Mouse (Mus musculus) ovary, postnatal 10 days (tissue): ENCODE results near the gene Mad2l2.
A peak's percentile ranks its signal among the peaks of the same experiment; 100 is the strongest.

Experiments
- DNase-seq: peaks from one replicate; pipeline ENCODE4 v3.0.0; 2022; ENCODE audit warnings: low spot score

Gene Mad2l2

GRCm38 (mm10) chr4:148130133-148130532, at the start of gene Mad2l2:
Mad2l2 (plus strand) TSS chr4:148130384.
- no peak for DNase-seq

GRCm38 (mm10) chr4:148080597-148080973, 49.6 kb upstream of the Mad2l2 start:
- DNase-seq, result no peak

GRCm38 (mm10) chr4:148081201-148081600, 49.0 kb upstream of the Mad2l2 start:
- no peak for DNase-seq

GRCm38 (mm10) chr4:148082257-148083044, 47.7 kb upstream of the Mad2l2 start:
- DNase-seq, result no peak

- no peak for DNase-seq
These were observed 46.8 kb upstream of the Mad2l2 start for GRCm38 (mm10) chr4:148083176-148083899.

GRCm38 (mm10) chr4:148084261-148084714, 45.9 kb upstream of the Mad2l2 start:
- DNase-seq, result no peak

- DNase-seq, result no peak
These were observed 44.9 kb upstream of the Mad2l2 start for GRCm38 (mm10) chr4:148085131-148085906.

- DNase-seq, result no peak
These were observed 44.3 kb upstream of the Mad2l2 start for GRCm38 (mm10) chr4:148085907-148086305.

- DNase-seq, result no peak
These were observed 42.9 kb upstream of the Mad2l2 start for GRCm38 (mm10) chr4:148087091-148087906.

- DNase-seq, result peak; percentile 94
These were observed 42.2 kb upstream of the Mad2l2 start, which contains the start of gene Agtrap for GRCm38 (mm10) chr4:148087907-148088527. Agtrap (minus strand) TSS chr4:148088031.

- no peak for DNase-seq
These were observed 41.0 kb upstream of the Mad2l2 start for GRCm38 (mm10) chr4:148089166-148089565.

GRCm38 (mm10) chr4:148091181-148091580, 39.0 kb upstream of the Mad2l2 start:
- DNase-seq, result no peak

GRCm38 (mm10) chr4:148092551-148093271, 37.5 kb upstream of the Mad2l2 start:
- DNase-seq, result no peak

- DNase-seq, result no peak
These were observed 36.0 kb upstream of the Mad2l2 start for GRCm38 (mm10) chr4:148094161-148094560.

- no peak for DNase-seq
These were observed 35.1 kb upstream of the Mad2l2 start for GRCm38 (mm10) chr4:148095081-148095480.

GRCm38 (mm10) chr4:148097936-148098335, 32.2 kb upstream of the Mad2l2 start:
- DNase-seq, result no peak

GRCm38 (mm10) chr4:148098666-148099065, 31.5 kb upstream of the Mad2l2 start:
- no peak for DNase-seq

GRCm38 (mm10) chr4:148101801-148102527, 28.2 kb upstream of the Mad2l2 start:
- DNase-seq, result no peak

- DNase-seq, result no peak
These were observed 26.0 kb upstream of the Mad2l2 start for GRCm38 (mm10) chr4:148104146-148104545.
